Mouse (Mus musculus) fibroblast of lung, adult 2 months (primary cell): ENCODE data around the gene Itfg2.

ENCODE experiments used
- DNase-seq: peaks from one replicate; pipeline ENCODE4 v3.0.0-alpha.2; 2011; ENCODE audit warnings: low read depth

Itfg2 gene

DNA sequence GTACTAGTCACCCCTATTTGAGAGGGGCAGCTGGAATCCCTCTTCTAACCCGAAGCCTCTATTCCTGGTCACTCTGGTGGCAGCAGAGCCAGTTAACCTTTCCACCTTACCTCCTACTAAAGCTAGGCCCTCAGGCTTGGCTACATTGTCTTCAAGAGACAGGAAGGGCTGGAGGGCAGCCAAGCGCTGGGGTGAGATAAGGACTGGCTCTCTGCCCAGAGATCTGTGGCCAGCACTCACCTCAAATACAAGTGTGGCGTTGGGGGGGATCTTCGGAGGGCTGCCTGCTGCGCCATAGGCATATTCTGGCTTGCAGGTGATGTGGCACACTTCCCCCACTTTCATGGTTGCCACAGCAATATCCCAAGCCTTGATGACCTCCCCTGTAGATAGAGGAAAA lies 10.7 kb upstream of the Itfg2 start:
- no peak for DNase-seq

DNA sequence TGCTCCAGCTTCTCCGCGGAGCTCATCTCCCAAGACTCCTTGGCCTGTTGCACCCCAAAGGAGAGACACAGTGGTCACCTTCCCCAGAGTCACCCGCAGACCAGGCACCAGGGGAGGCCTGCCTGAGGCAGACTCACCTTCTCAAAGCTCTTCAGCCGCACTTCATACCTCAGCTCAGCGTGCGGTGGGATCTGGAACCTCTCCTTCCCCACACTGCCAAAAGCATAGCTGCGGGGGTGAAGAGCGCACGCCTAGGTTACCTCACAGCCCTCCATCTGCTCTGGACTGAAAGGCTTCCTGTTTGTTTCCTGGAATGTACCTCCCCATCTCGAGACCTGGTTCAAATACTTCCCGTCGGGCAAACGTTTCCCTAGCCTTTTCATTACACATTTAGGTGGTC lies 8.8 kb upstream of the Itfg2 start:
- no peak for DNase-seq

- DNase-seq: no peak
Measured at GRCm38 (mm10) chr6:128432356-128432915, 7.7 kb upstream of the Itfg2 start.

- DNase-seq: no peak
Measured at GRCm38 (mm10) chr6:128429826-128430225, 5.1 kb upstream of the Itfg2 start.

DNA sequence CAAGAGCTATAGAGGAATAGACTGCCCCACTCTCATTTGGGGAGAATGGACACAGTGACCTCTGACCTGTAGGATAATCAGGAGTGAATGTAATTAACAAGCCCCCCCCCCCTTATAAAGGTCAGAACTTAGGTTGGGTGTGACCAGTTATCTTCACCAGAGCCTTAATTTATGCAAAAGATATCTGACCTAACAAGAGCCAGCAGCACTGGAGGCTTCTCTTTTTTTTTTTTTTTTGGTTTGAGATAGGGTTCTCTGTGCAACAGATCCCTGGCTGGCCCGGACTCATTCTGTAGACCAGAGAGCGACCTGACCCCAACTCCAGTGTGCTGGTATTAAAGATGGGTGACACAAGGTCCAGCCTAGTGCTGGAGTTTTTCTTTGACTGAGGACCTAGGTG lies 4.6 kb upstream of the Itfg2 start:
- no peak for DNase-seq

DNA sequence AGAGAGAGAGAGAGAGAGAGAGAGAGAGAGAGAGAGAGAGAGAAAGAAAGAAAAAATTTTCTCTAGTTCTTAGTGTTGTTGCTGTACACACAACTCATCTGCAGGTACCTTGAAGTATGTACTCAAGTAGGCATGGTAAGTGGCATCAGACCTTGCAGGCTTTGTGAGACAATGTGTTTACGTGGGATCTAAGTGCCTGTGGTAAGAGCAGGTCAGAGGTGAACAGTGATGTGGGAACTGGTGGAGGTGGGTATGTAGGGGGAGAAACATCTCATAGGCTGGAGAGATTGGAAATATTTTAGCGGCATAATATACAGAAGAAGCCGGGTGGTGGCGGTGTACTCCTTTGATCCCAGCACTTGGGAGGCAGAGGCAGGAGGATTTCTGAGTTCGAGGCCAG lies 2.8 kb upstream of the Itfg2 start:
- DNase-seq: no peak

- DNase-seq: no peak
Measured at GRCm38 (mm10) chr6:128425046-128425445, 315 bp upstream of the Itfg2 start.

GRCm38 (mm10) chr6:128423496-128424268 lies 1.0 kb downstream of the Itfg2 start:
- no peak for DNase-seq

- DNase-seq: no peak
Measured at GRCm38 (mm10) chr6:128421480-128421879, 3.3 kb downstream of the Itfg2 start.

DNA sequence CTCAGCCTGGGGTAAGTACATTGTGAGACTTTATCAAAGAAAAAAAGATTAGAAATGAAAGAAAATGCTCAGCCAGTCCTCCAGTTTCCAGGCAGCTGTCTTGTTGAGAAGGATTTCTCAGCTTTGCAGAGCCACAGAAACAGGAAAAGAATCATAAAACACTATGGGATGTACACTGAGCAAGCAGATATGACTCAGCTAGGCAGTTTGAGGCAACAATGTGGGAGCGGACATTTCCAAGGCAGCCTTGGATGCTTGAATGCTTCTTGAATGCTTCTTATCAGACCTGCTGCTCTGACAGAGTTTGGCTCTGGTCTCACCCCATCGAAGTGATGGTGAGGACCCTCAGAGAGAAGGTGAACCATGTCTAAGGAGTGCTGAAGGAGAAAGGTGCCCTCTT lies 3.7 kb downstream of the Itfg2 start:
- no peak for DNase-seq

- DNase-seq: no peak
Measured at GRCm38 (mm10) chr6:128418076-128418475, 6.7 kb downstream of the Itfg2 start.

- no peak for DNase-seq
Measured at GRCm38 (mm10) chr6:128416169-128416568, 8.6 kb downstream of the Itfg2 start.

GRCm38 (mm10) chr6:128411115-128411514 lies 13.6 kb downstream of the Itfg2 start:
- no peak for DNase-seq

DNA sequence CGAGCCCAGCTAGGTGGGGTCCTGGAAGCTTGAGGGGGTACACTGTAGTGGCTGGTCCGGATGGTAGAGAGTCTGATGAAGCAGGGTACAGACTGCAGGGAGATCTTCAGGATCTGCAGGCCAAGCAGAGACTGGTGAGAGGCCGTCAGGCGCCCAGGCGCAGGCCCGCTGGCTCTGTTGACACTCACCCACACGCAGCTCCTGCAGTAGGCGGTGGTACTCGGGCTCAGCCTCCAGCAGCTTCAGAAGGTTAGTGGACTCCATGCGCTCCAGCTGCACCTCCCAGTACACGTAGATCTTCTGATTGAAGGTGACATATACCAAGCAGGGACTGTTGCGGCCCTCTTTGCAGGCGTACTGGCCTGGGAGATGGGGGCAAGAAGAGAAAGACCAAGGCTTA lies 14.4 kb downstream of the Itfg2 start:
- no peak for DNase-seq

GRCm38 (mm10) chr6:128408544-128409125 lies 16.1 kb downstream of the Itfg2 start:
- no peak for DNase-seq

DNA sequence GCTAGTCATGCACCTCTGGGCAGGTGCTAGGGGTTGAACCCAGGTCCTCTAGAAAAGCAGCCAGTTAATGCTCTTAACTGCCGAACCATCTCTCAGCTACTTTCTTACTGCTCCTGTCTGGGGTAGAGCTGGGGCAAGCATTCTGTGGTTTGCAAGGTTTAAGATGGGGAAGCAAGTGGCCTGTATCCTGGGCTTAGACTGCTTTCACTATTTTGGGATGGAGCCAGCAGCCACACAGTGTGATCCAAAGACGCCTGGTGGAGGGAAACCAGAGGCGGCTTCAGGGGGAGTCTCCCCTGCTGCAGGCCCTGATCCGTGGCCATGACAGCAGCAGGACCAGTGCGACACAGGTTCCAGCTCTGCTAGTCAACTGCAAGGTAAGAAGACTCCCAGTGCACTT lies 20.0 kb downstream of the Itfg2 start:
- DNase-seq: no peak

- no peak for DNase-seq
Measured at GRCm38 (mm10) chr6:128399421-128400185, 25.1 kb downstream of the Itfg2 start.

GRCm38 (mm10) chr6:128398996-128399395 lies 25.7 kb downstream of the Itfg2 start, which contains the start of gene Nrip2:
TSS of gene Nrip2 (plus strand) at chr6:128399296.
- DNase-seq: no peak

DNA sequence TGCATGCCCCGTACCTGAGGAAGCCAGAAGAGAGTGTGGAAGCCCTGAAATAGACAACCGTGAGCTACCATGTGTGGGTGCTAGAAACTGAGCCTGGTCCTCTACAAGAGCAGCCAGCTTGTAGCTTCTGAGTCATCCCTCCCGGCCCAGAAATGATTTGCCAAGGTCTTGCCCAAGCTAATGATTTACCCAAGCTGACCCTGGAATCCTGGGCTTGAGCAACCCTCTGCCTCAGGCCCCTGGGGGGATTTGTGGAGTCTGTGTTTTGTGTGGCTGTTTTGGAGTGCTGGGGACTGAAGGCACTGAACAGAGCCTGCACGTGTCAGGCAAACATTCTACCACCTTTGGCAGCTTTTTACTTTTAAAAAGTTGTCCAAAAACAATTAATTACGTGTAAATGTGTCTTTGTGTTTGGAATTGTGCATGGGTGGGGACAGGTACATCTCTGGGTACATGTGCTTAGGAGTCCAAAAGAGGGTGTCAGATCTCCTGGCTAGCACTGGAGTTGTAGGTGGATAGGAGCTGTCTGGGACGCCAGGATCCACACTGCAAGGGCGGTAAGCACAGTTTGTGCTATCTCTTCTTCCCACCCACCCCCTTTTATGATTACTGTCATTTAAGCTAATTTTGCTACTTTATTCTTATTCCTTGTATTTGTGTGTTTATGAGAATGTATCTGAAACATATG lies 27.0 kb downstream of the Itfg2 start:
- DNase-seq: no peak

DNA sequence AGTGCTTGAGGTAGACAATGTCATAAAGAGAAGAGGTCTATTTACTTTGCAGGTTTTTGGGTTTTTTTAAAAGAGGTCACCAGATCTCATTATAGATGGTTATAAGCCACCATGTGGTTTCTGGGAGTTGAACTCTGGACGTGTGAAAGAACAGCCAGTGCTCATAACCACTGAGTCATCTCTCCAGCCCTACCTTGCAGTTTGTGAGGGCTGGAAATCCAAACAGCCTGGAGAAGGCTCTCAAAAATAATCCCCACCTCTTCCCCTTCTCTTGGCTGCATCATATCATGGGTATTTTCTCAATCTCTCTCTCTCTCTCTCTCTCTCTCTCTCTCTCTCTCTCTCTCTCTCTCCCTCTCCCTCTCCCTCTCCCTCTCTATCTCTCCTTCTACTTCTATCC lies 34.0 kb downstream of the Itfg2 start:
- DNase-seq: no peak

DNA sequence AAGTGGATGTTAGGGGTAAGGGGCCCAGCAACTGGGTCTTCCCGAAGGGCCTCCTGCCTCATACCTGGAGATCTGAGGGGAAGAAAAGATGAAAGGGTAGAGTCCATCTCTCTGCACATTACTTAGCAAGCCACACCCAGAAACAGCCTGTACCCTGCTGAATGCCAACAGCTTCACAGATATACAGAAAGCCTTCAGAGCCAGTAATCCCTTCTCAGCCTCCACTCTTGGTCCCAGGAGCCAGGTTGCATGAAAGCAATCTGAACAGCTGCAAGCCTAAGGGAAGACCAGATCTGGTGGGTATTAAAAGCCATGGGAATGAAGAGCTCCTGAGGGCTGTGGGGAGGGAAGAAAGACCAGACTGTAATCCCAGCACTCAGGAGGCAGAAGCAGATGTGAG lies 35.5 kb downstream of the Itfg2 start:
- DNase-seq: no peak

- DNase-seq: no peak
Measured at GRCm38 (mm10) chr6:128385026-128385425, 39.7 kb downstream of the Itfg2 start.
